Mouse (Mus musculus): ENCODE results near the gene Aco2. TPM values are rescaled to one million over a fixed set of nuclear protein-coding genes. Genes with fewer than 3 reads are reported as not detected.

The Aco2 gene
- total RNA-seq, 2 experiments from 2014 or later: 420 to 427 TPM

DNA sequence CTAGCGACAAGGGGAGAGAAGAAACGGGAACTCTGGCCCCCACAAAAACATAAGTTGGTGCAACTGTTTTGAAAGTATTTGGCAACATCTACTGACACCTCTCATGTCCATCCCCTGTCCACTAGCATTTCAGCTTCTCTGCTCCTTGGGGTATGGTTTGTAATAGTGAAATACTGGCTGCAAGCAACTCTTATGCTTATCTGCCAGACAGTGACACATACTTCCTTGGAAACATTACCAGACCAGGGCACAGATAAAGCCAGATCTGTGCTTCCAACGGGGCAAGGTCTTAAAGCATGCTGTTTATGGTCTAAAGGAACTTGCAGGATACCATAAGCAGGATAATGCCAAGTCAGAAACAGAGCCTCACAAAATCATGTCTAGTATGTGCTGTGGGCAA, 86.8 kb downstream of the Aco2 start:
- no peak for DNase-seq (ENCODE audit: extremely low spot score in 1 of 2, low spot score in 2 of 2)
- no peak for TF ChIP-seq CTCF (IDR thresholded peaks at IDR 0.05)
- Histone ChIP-seq H3K27ac (no peak overlapping the region), H3K4me3 (peak overlapping the region; percentile 0; the same call in 1 of the 2 replicates)
- intact Hi-C loops (cut with DNase I): loop anchor here (5.0 kb wide), 1 partner anchor 78 kb away; no protein-coding TSS in a partner anchor

DNA sequence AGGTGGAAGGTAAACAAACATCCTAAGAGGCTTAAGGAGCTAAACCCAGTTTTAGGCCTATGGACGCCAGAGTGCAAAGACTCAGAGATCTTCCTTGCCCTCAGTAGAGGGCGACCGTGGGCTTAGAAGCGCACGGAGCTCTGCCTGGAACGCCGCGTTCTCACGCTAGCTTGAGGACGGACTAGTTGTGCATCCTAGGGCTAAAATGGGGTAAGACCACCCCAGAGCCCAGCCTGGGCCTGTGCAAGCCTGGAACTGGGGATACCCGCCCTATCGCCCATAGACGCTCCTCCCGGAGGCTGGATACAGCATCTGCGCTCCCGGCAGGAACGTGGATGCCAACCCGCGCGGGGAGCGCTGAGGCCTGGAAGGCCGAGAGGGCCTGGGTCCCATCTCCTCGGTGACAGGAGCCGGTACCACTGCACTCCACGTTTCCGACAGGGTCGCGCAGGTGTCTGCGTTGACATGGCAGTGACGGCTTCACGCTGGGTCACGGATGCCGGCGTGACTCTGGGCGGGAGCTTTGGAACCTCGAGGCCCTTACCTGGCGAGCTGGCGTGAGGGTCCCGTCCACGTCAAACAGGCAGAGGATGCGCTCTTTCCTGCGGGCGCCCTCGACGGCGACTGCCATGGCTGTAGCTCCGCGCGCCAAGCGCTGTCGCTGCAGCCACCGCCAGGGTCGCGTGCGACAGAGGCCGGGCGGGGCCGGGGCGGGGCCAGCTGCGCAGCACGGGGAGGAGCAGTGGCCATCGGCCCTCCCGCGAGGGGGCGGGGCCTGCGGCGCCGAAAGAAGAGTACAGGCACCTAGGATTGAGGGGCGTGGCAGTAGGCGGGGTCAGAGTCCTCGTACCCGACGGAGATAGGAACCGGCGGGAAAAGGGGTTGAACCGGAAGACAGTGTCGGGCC, 88.3 kb downstream of the Aco2 start, which contains the start of gene Pmm1:
TSS of gene Pmm1 (minus strand) at position 760 of the 907 bp plus-strand sequence.
- peak; percentile 96 to 98 for DNase-seq (ENCODE audit: extremely low spot score in 1 of 2, low spot score in 2 of 2)
- intact Hi-C loops (cut with DNase I): loop anchor here (1.0 kb wide), 1 partner anchor 29 kb away; no protein-coding TSS in a partner anchor
- H3K4me3 ChIP-seq: peak within 1 kb of the TSS; percentile 96
- peak; percentile 64 for TF ChIP-seq CTCF (IDR thresholded peaks at IDR 0.05)
- peak within 1 kb of the TSS; percentile 99 for H3K27ac ChIP-seq

DNA sequence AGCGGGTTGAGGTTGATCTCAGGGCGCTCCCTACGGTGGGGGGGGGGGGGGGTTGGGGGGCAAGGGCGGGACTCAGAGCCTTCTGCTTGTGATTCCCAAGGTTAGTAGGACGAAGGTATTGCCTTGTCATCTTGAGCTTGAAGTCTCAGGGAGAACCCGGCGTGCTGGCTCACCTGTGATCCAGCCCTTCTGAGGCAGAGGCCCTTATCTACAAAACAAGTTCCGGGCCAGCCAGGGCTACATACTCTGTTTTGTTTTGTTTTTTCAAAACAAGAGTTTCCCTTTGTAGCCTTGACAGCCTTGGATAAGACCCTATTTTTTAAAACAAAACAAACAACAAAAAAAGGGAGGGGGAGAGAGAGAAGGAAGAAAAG, 89.0 kb downstream of the Aco2 start:
- intact Hi-C loops (cut with DNase I): no loop called here
- peak overlapping the region; percentile 96 for H3K4me3 ChIP-seq
- DNase-seq (ENCODE audit: extremely low spot score in 1 of 2, low spot score in 2 of 2): no peak
- no peak for TF ChIP-seq CTCF (IDR thresholded peaks at IDR 0.05)
- peak overlapping the region; percentile 53; the same call in 1 of the 2 replicates for H3K27ac ChIP-seq

DNA sequence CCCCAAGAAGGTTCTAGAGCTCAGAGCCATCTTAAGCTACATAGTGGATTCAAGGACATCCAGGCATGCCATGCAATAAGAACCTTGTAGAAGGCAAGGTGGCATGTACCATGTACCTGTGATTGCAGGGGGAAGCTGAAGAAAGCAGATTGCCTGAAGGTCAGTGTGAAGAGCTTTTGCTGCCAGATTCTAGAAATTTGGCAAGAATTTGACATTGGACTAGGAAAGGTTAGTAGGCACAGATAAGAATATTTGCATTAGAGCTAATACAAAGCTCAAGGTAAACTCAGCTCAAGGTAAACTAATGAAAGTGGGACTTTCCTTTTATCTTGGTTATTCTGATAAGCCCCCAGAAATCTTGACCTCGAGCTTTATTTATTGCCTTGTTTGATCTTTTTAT, 92.2 kb downstream of the Aco2 start:
- Histone ChIP-seq H3K4me3 (no peak overlapping the region), H3K27ac (no peak overlapping the region)
- TF ChIP-seq CTCF (IDR thresholded peaks at IDR 0.05): no peak
- no peak for DNase-seq (ENCODE audit: extremely low spot score in 1 of 2, low spot score in 2 of 2)
- intact Hi-C loops (cut with DNase I): no loop called here

Other genes with a start within 250 kb of the Aco2 start
- gene L3mbtl2, start 208.4 kb upstream of the Aco2 start, total RNA-seq (2021): 10 to 100 TPM; 35.0 to 38.8 TPM
- gene Chadl, start 175.0 kb upstream of the Aco2 start, total RNA-seq (2021): 10 to 100 TPM; 12.2 to 13.8 TPM
- gene Zc3h7b, start 127.3 kb upstream of the Aco2 start, total RNA-seq (2021): 100 to 1,000 TPM; 160 to 179 TPM
- gene Rangap1, start 126.8 kb upstream of the Aco2 start, total RNA-seq (2021): 100 to 1,000 TPM; 214 to 229 TPM
- 100 to 1,000 TPM; 220 to 228 TPM for gene Tef, start 69.9 kb upstream of the Aco2 start, total RNA-seq (2021)
- 10 to 100 TPM; 34.8 to 41.4 TPM for gene Tob2, start 13.5 kb upstream of the Aco2 start, total RNA-seq (2021)
- 10 to 100 TPM; 31.1 to 32.8 TPM for gene Phf5a, start 398 bp upstream of the Aco2 start, total RNA-seq (2021)
- 10 to 100 TPM; 50.1 to 56.8 TPM for gene Polr3h, start 53.9 kb downstream of the Aco2 start, total RNA-seq (2021)
- gene Csdc2, start 64.5 kb downstream of the Aco2 start, total RNA-seq (2021): 10 to 100 TPM; 91.2 to 97.6 TPM
- 100 to 1,000 TPM; 199 to 206 TPM for gene Pmm1, start 88.6 kb downstream of the Aco2 start, total RNA-seq (2021)
- not detected for gene 1700029P11Rik, start 108.2 kb downstream of the Aco2 start, total RNA-seq (2021)
- gene Xrcc6, start 115.5 kb downstream of the Aco2 start, total RNA-seq (2021): 10 to 100 TPM; 22.5 to 29.7 TPM
- 10 to 100 TPM; 88.0 to 95.6 TPM for gene Desi1, start 161.6 kb downstream of the Aco2 start, total RNA-seq (2021)
- 100 to 1,000 TPM; 110 to 113 TPM for gene Snu13, start 175.3 kb downstream of the Aco2 start, total RNA-seq (2021)
- gene 4930407I10Rik, start 186.8 kb downstream of the Aco2 start, total RNA-seq (2021): not detected
- 1 to 10 TPM; 4.0 to 4.5 TPM for gene Mei1, start 197.7 kb downstream of the Aco2 start, total RNA-seq (2021)